Mouse (Mus musculus) left cerebral cortex, postnatal 25 days (tissue): ENCODE measurements around the gene Gpat3. TPM values are rescaled to one million over a fixed set of nuclear protein-coding genes. Genes with fewer than 3 reads are reported as not detected.

Experiments used
- DNase-seq, 2 experiments: peaks; one replicate each; pipeline ENCODE4 v3.0.0; 2022; ENCODE audit warnings: low spot score in 2 of 2, mixed read lengths in 1 of 2
- intact Hi-C: fragments of 180-260 bp; cut with DNase I; formaldehyde crosslinking; loops from one replicate; pipeline ENCODE4 v1.15.1; 2025
- total RNA-seq, 2 experiments: library from RNA; stranded (reverse); gene quantifications; 2 replicates each; pipeline ENCODE4 v1.2.3; 2021

Gpat3 gene
- total RNA-seq, 2 experiments from 2014 or later: 3.3 to 3.7 TPM

GRCm38 (mm10) chr5:100909691-100910090 is 64.2 kb downstream of the Gpat3 start:
- intact Hi-C loops: no loop called here
- DNase-seq: peak in 1 of 2 experiments; percentile 61

DNA sequence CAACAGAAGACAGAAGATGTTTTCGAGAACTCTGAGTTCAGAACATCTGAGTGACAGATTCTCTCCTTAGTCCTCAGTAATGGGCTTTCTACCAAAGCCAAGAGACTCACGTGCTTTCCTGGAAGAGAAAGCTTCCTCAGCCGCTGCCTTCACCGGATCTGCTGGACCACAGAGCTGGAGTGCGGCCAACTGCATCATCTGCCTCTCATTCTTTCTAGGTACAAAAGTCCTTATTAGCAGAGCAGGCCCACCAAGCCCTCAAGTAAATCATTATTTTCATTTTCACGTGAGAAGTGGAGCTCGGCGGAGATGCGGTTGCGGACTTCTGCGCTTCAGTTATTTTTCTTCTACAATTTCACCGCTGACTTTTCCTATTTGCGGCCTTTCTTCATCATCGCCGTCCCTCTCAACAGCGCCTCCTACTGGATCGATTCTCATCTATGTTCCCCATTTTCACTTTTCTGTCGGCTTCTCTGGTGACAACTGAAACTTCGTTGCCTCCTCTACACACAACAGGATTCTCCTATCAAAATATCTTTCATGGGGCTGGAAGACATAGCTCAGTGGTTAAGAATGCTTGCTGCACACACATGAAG is 66.1 kb downstream of the Gpat3 start:
- DNase-seq: no peak
- intact Hi-C loops: no loop called here

GRCm38 (mm10) chr5:100912366-100912765 is 66.9 kb downstream of the Gpat3 start:
- no peak for DNase-seq
- intact Hi-C loops: no loop called here

- intact Hi-C loops: no loop called here
Measured at GRCm38 (mm10) chr5:100913274-100913673, 67.8 kb downstream of the Gpat3 start.

DNA sequence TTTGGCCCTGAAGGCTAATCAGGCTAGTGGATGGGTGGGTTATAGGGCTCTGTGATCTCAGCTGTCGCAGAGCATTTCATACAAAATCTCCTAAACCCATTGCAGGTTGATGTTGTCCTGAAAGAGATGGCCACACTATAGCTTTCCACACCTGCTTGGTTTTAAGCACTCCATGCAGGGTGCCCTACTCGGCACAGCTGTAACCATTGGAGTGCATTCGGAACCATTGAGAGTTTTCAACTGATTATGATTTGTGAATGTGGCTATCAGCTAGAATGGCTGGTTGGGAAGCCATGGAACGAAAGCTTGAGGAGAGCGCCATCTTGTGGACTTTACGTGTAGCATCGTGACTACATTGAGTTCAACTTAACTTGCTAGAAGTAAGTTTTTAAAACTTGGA is 69.5 kb downstream of the Gpat3 start:
- peak; percentile 45 to 69 for DNase-seq
- intact Hi-C loops: loop anchor here (1.0 to 5.0 kb wide), 2 partner anchors 89 to 238 kb away; partner anchors contain the start of gene Coq2

More at GRCm38 (mm10) chr5:100913274-100913673, 67.8 kb downstream of the Gpat3 start:
- DNase-seq: no peak

GRCm38 (mm10) chr5:100915411-100915810 is 69.9 kb downstream of the Gpat3 start:
- intact Hi-C loops: loop anchor here (1.0 to 5.0 kb wide), 2 partner anchors 89 to 238 kb away; partner anchors contain the start of gene Coq2
- no peak for DNase-seq

GRCm38 (mm10) chr5:100916416-100916815 is 70.9 kb downstream of the Gpat3 start:
- no peak for DNase-seq
- intact Hi-C loops: loop anchor here (5.0 kb wide), 1 partner anchor 239 kb away; the partner anchor contains the start of gene Coq2

DNA sequence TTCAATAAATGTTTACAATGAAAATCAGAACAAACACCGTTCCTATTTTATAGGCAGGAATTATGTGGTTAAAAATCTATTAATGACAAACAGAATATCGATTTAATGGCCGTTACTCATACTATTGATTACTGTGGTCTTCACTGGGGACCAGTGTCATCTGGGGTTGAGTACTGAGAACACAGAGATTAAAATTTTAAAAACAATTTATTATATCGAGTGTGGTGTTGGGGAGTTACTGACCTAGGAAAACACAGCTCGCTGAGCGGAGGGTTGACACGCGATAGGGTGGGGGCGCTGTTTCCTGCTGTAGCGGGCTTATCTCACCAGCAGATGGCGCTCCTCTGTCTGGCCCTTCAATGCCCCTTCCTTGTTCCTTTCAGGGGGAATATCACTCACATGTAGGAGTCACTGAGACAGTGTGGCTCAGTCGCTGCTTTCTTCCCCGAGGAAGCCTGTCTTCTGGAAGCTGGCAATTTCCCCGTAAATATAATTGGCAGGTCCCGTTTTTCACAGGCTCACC is 71.8 kb downstream of the Gpat3 start:
- peak; percentile 44 to 48 for DNase-seq
- intact Hi-C loops: loop anchor here (5.0 kb wide), 1 partner anchor 240 kb away; the partner anchor contains the start of gene Coq2

DNA sequence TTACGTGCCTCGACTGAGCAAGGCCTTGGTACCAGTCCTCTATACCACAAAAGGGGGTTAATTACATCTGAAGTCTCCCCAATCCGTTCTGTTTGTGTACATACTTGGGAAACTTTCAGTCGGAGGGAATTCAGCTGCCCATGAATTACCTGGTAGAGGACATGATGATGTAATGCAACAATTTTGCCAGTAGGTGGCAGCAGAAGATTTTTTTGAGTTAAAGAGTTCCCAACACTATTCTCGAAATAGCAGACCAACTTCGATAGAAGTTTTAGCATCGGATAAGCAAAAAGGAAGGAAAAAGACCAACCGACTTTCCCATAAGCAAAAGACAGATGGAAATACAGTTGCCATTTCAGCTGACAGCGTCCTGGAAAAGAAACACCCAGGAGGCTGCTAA is 73.6 kb downstream of the Gpat3 start:
- intact Hi-C loops: loop anchor here (1.0 to 5.0 kb wide), 2 partner anchors 242 to 750 kb away; partner anchors contain the start of gene Coq2
- peak; percentile 72 to 76 for DNase-seq

DNA sequence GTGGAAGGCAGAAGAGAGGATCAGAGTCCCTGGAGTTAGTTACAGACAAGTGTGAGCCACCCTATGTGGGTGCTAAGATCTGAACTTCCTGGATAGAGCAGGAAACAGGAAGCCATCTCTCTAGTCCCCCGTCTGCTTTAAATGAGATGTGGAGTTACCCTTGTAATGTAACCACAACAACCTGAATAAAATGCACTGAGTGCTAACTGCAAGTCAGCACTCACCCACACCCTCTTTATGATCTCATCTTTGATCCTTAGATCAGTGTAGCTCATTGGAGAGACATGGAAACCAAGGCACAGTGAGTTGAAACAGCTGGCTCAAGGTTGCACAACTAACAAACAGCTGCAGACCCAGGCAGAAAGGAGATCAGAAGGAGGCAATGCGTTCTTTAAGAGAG is 84.2 kb downstream of the Gpat3 start:
- DNase-seq: no peak
- intact Hi-C loops: loop anchor here (5.0 kb wide), 1 partner anchor 663 kb away; no protein-coding TSS in a partner anchor

GRCm38 (mm10) chr5:100943716-100944115 is 98.2 kb downstream of the Gpat3 start:
- intact Hi-C loops: no loop called here
- DNase-seq: no peak

DNA sequence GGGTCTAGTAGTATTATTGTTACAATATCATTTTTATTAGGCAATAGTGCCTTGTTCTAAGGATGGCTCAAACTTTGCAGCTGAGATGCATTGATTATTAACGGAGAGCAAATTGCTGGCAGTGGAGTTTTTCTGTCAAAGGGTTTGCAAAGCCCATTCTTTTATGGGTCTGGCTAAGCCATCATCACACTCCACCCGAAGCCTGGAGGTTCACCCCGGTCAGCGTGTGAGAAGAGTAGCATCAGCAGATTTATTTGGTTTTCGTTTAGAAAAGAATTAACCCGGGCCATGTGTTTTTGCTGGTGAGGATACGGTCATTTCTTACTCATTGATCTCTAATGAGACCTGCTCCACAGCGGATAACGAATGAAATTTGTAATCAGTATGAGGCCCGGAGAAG is 99.8 kb downstream of the Gpat3 start:
- intact Hi-C loops: no loop called here
- no peak for DNase-seq

Other genes starting within 250 kb of the Gpat3 start
- gene Coq2, start 170.6 kb upstream of the Gpat3 start, total RNA-seq: 10 to 100 TPM; 68.8 to 69.7 TPM
- 1 to 10 TPM; 1.6 to 1.8 TPM for gene Hpse, start 126.0 kb upstream of the Gpat3 start, total RNA-seq
- gene Helq, start 47.1 kb upstream of the Gpat3 start, total RNA-seq: 10 to 100 TPM; 10.7 to 19.9 TPM
- gene Mrps18c, start 47.1 kb upstream of the Gpat3 start, total RNA-seq: 10 to 100 TPM; 55.0 to 64.3 TPM
- 1 to 10 TPM; 5.8 to 6.2 TPM for gene Abraxas1, start 24.7 kb upstream of the Gpat3 start, total RNA-seq